Mouse (Mus musculus): ENCODE measurements around the gene Paf1.

- no peak for TF ChIP-seq CTCF (IDR thresholded peaks at IDR 0.05; ENCODE audit: insufficient read depth, low read length)
- TF ChIP-seq POLR2A (IDR thresholded peaks at IDR 0.05; ENCODE audit: borderline replicate concordance, extremely low read depth, low read depth, low read length) = no peak
Observed at GRCm38 (mm10) chr7:28359854-28360253, 32.9 kb upstream of the Paf1 start.

Measured in lung, adult 2 months (tissue).